Mouse (Mus musculus) ovary, postnatal 10 days (tissue): ENCODE data around the gene Kcnj6.

Source experiments
- DNase-seq: peaks from one replicate; pipeline ENCODE4 v3.0.0; 2022; ENCODE audit warnings: low spot score

Kcnj6 gene

DNA sequence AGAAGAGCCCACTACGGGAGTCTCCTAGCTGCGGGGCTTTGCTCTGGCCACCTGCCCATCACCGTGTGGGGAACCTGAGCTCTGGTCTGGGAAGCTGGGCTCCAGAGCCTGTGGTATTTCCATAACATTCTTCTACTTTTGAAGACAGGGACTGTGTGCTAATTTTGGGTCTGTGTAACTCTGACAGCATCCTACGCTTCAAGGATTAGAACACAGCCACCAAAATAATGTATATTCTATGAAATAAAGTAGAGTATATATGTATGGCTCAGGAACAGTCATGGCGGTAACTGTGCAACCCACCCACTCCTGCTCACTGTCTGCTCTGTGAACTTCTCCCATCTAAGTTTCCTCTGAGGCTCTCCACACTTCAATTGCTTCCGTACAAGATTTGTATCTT is 229.9 kb downstream of the Kcnj6 start:
- no peak for DNase-seq

DNA sequence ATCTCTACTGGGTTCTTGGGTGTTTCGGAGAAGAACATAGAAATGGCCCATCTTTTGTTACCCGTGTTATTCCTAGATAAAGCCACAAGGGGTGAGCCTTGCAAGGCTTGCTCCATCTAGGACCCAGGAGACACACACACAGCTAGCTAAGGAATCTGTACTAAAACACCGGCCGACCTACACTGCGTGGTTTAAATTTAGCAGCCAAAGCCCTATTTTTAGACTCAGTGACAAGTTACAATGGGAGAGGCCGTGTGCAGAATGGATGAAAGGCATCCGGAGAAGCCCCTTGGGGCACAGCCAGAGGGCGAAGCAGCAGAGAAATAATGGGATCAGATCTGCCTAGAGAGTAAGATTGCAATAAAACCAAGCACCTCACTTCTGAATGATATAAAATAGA is 232.4 kb downstream of the Kcnj6 start:
- DNase-seq: no peak

DNA sequence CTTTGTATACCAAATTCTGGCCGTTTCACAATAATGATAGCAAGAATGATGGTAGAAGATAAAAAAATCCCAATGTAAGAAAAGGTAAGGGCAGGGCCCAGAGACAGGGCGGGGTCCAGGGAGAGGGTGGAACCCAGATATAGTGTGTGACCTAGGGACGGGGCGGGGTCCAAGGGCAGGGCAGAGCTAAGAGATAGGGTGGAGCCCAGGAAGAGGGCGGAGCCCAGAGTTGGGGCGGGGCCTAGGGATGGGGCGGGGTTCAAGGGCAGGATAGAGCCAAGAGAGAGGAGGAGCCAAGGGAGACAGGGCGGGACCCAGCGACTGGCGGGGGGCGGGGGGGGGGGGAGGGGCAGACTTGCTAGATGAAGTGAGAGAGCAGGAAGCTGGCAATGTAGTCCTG is 236.8 kb downstream of the Kcnj6 start:
- DNase-seq: no peak

GRCm38 (mm10) chr16:94759761-94760160 is 237.7 kb downstream of the Kcnj6 start:
- DNase-seq: no peak

GRCm38 (mm10) chr16:94758606-94759005 is 238.9 kb downstream of the Kcnj6 start:
- no peak for DNase-seq

GRCm38 (mm10) chr16:94756352-94756751 is 241.1 kb downstream of the Kcnj6 start:
- no peak for DNase-seq

DNA sequence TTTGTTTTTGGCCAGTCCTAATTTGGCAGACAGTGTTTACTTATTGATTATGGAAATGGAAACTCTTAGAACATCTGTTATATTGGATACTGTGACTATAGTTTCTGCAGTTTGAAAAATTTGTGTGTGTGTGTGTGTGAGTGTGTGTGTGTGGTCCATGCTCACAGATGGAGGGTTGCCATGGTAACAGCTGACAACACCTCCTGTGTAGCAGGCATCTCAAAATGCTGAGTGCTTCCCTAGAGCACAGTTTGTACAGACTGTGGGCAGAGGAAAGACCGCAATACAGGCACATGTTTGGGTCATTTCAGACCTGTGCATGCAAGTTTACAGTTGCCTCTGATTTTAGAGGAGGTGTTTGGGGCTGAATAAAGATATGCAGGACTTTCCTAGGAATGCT is 244.0 kb downstream of the Kcnj6 start:
- no peak for DNase-seq

DNA sequence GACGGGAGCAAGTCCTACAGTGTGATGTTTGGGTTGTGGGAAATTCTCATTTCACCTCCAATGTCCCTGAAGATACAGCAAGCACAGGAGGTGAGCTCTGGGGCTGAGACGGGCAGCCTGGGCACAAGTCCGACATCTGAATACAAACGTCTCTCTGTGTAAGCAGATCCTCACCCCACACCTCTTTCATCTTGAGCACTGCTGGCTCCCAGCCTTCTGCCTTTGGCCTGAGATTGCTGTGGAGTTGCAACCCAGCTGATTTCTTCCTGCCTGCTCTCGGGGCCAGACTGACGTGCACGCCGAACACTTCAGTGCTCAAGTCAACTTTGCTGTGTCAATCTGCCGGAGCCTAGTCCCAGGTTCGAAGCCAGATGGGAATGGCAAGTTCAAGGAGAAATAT is 244.7 kb downstream of the Kcnj6 start:
- DNase-seq: no peak

DNA sequence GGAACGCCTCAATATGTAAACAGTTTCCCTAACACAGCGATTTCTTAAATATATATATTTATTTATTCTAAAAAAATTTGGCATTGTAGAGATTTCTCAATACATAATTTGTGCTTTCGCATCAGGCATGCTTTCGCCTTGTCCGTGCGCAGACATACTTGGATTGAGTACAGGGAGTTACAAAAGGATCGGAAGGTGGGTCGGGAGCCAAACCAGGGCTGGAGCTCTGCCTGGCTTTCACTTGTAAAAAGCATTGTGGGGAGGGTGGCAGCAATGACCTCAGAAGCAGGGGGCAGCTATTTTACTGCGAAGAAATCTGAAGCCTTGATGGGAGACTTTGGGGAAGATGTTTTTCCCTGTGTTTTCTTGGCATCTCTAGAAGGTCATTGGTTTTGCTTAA is 252.5 kb downstream of the Kcnj6 start:
- no peak for DNase-seq

GRCm38 (mm10) chr16:94743853-94744501 is 253.5 kb downstream of the Kcnj6 start:
- no peak for DNase-seq

- no peak for DNase-seq
Measured at GRCm38 (mm10) chr16:94737359-94737687, 260.2 kb downstream of the Kcnj6 start.

DNA sequence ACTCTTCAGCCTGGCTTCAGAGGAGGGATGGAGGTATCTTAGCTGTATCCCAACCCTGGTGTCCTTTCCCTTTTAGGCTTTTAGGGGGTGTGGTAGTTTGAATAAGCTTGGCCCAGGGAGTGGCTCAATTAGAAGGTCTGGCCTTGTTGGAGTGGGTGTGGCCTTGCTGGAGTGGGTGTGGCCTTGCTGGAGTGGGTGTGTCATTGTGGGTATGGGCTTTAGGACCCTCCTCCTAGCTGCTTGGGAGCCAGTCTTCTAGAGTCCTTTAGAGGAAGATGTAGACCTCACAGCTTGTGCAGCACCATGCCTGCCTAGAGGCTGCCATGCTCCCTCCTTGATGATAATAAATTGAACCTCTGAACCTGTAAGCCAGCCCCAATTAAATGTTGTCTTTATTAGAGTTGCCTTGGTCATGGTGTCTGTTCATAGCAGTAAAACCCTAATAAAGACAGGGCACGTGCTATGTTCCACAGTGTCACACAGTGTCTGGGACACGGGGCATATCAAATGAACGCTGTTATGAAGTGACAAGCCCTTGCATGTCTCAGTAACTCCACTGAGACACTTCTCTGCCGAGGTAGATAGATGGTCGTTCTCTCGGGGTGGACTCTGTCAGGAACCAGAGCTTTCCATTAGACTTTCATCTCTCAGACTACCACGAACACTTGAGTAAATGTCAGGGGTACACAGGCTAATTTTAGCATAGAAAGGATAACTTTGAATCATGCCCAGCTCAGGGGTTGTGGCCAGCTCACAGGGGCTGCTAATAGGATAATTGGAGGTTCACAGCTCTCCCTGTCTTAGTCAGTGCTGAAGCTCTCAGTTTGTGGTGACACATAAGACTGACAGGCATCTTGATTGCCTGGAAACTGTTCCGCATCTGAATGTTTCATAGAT is 260.8 kb downstream of the Kcnj6 start:
- DNase-seq: no peak

DNA sequence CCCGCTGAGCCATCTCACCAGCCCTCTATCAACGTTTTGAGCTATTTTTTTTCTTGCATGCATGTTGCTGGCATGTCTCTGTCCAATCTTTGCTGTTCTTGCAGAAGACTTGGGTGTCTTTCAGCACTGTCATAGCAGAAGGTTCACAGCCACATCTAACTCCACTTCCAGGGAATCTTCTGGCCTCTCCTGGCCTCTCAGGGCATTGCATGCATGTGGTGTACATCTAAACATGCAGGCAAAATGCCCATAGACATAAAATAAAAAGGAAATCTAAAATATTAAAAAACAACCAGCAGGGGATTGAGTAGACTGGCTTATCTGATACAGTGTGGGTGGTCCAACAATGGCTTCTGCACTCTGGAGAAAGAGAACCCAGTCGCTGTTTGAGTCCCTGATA is 262.0 kb downstream of the Kcnj6 start:
- no peak for DNase-seq

DNA sequence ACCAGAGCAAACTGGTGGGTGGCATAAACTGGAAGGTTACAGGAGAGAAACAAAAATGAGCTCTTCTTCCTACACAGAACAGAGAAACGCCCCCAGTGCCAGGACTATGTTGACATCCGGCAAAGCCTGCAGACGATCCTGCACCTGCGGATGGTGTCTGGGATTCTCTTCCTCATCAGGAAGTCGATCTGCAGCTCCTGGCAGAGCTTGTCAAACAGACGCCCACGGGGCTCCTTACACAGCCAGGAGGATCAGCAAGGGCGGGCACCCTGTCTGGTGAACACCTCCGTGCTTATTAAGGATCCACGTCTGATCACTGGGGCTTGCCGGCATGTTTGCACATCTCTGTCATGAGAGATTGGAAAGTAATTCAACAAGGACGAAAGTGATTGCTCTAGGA is 266.5 kb downstream of the Kcnj6 start:
- no peak for DNase-seq

- DNase-seq: no peak
Measured at GRCm38 (mm10) chr16:94729236-94729635, 268.3 kb downstream of the Kcnj6 start.

DNA sequence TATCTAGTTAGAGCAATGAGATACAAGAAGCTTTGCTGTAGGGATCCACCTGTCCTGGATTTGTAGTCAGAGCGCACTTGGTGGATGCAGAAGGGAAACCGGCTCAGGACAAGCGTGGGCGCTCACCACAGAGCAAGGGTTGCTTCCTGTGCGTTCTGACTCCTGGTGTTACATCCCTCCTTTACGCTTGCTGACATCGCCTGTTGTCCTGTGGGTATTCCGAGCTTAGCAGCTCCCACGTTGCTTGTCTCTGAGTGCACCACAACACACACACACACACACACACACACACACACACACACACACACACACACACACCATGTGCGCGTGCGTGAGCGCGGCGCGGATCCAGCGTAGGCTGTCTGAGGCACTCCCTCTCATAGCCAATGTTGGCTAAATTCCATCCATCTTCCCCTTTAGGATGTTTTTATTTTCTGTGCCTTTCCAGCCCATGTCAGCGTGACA is 272.7 kb downstream of the Kcnj6 start:
- DNase-seq: no peak

GRCm38 (mm10) chr16:94724061-94724596 is 273.4 kb downstream of the Kcnj6 start:
- peak; percentile 22 for DNase-seq

DNA sequence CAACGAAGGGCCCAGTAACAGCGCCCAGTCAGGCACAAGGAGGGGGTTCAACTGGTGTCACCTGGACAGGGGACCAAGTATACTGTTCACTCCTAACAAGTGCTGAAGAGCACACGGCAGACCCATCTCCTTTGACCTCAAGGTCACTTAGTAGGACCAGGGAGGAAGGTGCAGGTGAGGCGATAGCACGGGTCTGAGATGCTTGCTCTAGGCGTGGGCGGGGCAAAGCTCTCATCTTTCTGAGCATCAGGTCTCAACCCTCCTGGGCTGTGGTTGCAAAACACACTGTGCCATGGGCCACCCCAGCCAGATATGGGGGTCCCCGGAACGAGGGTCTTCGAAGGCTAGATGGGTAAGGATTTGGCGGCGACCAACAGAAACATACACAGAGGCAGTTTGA is 274.6 kb downstream of the Kcnj6 start:
- no peak for DNase-seq

- no peak for DNase-seq
Measured at GRCm38 (mm10) chr16:94721549-94722006, 275.9 kb downstream of the Kcnj6 start.

- DNase-seq: no peak
Measured at GRCm38 (mm10) chr16:94720476-94721153, 276.9 kb downstream of the Kcnj6 start.

DNA sequence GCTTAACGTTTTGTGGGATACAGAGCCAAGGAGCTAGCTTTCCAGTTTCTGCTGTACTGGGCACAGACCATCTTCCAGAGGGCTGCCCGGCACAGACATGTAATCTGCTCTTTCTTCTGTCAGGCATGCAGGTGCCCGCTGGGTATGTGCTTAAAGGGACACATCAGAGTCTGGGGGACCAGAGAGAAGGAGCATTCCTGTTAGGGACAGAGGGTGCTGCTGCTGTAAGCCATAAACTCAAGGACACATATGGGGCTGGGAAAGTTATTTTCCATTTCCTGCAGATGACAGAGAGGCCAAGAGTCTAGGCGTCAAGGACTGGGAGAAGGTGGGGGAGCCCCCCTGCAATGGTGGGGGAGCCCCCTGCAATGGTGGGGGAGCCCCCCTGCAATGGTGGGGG is 278.0 kb downstream of the Kcnj6 start:
- no peak for DNase-seq

DNA sequence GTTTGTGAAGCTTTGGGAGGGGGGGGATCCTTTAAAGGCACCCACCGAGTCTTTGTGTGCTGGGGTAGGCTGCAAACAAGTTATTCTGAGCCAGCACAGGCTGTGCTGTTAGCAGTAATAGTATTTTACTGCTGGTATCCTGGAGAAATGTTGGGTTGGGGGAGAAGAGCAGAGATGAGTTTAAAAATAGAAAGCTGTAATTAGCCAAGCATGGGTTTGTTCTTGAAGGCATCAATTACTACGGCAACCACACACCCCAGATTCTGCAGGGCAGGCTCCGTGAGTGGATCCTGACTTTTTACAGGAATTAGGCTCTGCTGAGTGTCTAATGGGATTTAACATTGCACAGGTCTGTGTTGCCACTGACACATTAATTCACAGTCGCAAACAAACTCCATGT is 278.6 kb downstream of the Kcnj6 start:
- no peak for DNase-seq

DNA sequence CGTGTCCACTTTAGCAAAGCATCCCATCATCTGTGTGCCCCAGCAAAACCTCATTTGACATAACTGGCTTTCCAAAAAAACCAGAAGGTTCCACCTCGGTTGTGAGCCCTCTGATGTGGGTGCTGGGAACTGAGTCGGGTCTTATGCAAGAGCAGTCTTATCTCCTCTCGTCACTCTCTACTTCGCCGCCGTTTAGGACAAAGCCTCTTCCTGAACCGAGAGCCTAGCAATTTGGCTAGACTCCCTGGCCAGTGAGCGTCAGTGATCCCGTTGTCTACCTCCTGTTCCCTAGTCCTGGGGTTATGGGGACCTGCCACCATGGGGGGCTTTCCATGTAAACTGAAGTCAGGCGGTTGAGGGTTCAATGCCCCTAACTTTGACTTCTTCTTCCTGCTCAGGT is 280.4 kb downstream of the Kcnj6 start:
- no peak for DNase-seq
